Mouse (Mus musculus) embryonic fibroblast, embryonic 13.5 days (primary cell): ENCODE measurements around the gene Rps10.

Source experiments
- CTCF ChIP-seq: IDR thresholded peaks from 2 replicates; pipeline ENCODE4 v1.5.1; 2011; ENCODE audit warnings: mild to moderate bottlenecking, control low read depth, low read length, moderate library complexity, borderline replicate concordance; ENCODE audit not compliant: insufficient read depth
- POLR2A ChIP-seq: IDR thresholded peaks from 2 replicates; pipeline ENCODE4 v1.6.1; 2011; ENCODE audit warnings: low read depth, mild to moderate bottlenecking, control low read depth, low read length, moderate library complexity

GRCm38 (mm10) chr17:27611994-27612393 lies 24.5 kb downstream of the Rps10 start:
- TF ChIP-seq POLR2A, result no peak
- TF ChIP-seq CTCF, result no peak
